Mouse (Mus musculus): ENCODE measurements around the gene Tagap. TPM values are rescaled to one million over a fixed set of nuclear protein-coding genes. Genes with fewer than 3 reads are reported as not detected.
"Not testable (repeated sequence)": the region's sequence is repeated elsewhere in the genome, so short reads cannot be mapped to it uniquely, and the experiment has no call there.

Gene Tagap
- polyA plus RNA-seq, 1 experiment from 2014 or later: 0.50 TPM

- H3K9ac ChIP-seq: no peak overlapping the region
- no peaks in the 10 kb centered on the region for H3K4me1 ChIP-seq (replicated peaks)
- H3K27me3 ChIP-seq: peaks cover 14% of the 10 kb centered on the region
- ATAC-seq (replicated peaks; ENCODE audit: insufficient number of reproducible peaks, insufficient read depth, low FRiP score, low read depth): no peak
- H3K4me3 ChIP-seq: no peak overlapping the region
- 45% methylated on average over 12 of the region's 12 CpGs for WGBS
- no peak overlapping the region for H3K4me2 ChIP-seq
- no peaks in the 10 kb centered on the region for H3K36me3 ChIP-seq
- H3K27ac ChIP-seq: no peak overlapping the region
- H3K9me3 ChIP-seq (replicated peaks): no peaks in the 10 kb centered on the region
Measured at GRCm38 (mm10) chr17:7916782-7917574, 8.8 kb upstream of the Tagap start.

- H3K27me3 ChIP-seq: peaks cover 14% of the 10 kb centered on the region
- WGBS: 74% methylated on average over 2 of the region's 2 CpGs
- no peaks in the 10 kb centered on the region for H3K9me3 ChIP-seq (replicated peaks)
- no peaks in the 10 kb centered on the region for H3K4me1 ChIP-seq (replicated peaks)
- H3K4me3 ChIP-seq: no peak overlapping the region
- no peak overlapping the region for H3K4me2 ChIP-seq
- no peaks in the 10 kb centered on the region for H3K36me3 ChIP-seq
- no peak overlapping the region for H3K27ac ChIP-seq
- H3K9ac ChIP-seq: no peak overlapping the region
- ATAC-seq (replicated peaks; ENCODE audit: insufficient number of reproducible peaks, insufficient read depth, low FRiP score, low read depth): no peak
Measured at GRCm38 (mm10) chr17:7918355-7918754, 7.4 kb upstream of the Tagap start.

GRCm38 (mm10) chr17:7919209-7919608 is 6.6 kb upstream of the Tagap start:
- 66% methylated on average over 2 of the region's 2 CpGs for WGBS
- ATAC-seq (replicated peaks; ENCODE audit: insufficient number of reproducible peaks, insufficient read depth, low FRiP score, low read depth): no peak
- peaks cover 10% of the 10 kb centered on the region for H3K27me3 ChIP-seq

GRCm38 (mm10) chr17:7922564-7922963 is 3.2 kb upstream of the Tagap start:
- H3K27ac ChIP-seq: no peak overlapping the region
- no peak overlapping the region for H3K9ac ChIP-seq
- no peak overlapping the region for H3K4me2 ChIP-seq
- 0 out of 2 replicates have a peak, but pooled peaks cover 6% of the 10 kb centered on the region for H3K4me1 ChIP-seq (replicated peaks)
- WGBS: 80% methylated on average over 5 of the region's 5 CpGs
- H3K36me3 ChIP-seq: no peaks in the 10 kb centered on the region
- H3K9me3 ChIP-seq (replicated peaks): no peaks in the 10 kb centered on the region
- peaks cover under 1% of the 10 kb centered on the region; the same call in 1 of the 2 replicates for H3K27me3 ChIP-seq
- no peak for ATAC-seq (replicated peaks; ENCODE audit: insufficient number of reproducible peaks, insufficient read depth, low FRiP score, low read depth)
- no peak overlapping the region for H3K4me3 ChIP-seq

More at GRCm38 (mm10) chr17:7919209-7919608, 6.6 kb upstream of the Tagap start:
- H3K4me3 ChIP-seq: no peak overlapping the region
- H3K36me3 ChIP-seq: no peaks in the 10 kb centered on the region
- no peak overlapping the region for H3K27ac ChIP-seq
- 0 out of 2 replicates have a peak, but pooled peaks cover 6% of the 10 kb centered on the region for H3K4me1 ChIP-seq (replicated peaks)
- H3K9me3 ChIP-seq (replicated peaks): no peaks in the 10 kb centered on the region
- H3K4me2 ChIP-seq: no peak overlapping the region
- H3K9ac ChIP-seq: no peak overlapping the region

GRCm38 (mm10) chr17:7924185-7924725 is 1.5 kb upstream of the Tagap start:
- H3K27me3 ChIP-seq: peaks cover 2% of the 10 kb centered on the region; the same call in 1 of the 2 replicates
- WGBS: 57% methylated on average over 13 of the region's 13 CpGs
- H3K27ac ChIP-seq: no peak overlapping the region
- H3K36me3 ChIP-seq: no peaks in the 10 kb centered on the region
- H3K4me2 ChIP-seq: no peak overlapping the region
- no peaks in the 10 kb centered on the region for H3K9me3 ChIP-seq (replicated peaks)
- H3K4me3 ChIP-seq: no peak overlapping the region
- no peak overlapping the region for H3K9ac ChIP-seq
- ATAC-seq (replicated peaks; ENCODE audit: insufficient number of reproducible peaks, insufficient read depth, low FRiP score, low read depth): no peak
- 0 out of 2 replicates have a peak, but pooled peaks cover 6% of the 10 kb centered on the region for H3K4me1 ChIP-seq (replicated peaks)

- no peak for ATAC-seq (replicated peaks; ENCODE audit: insufficient number of reproducible peaks, insufficient read depth, low FRiP score, low read depth)
- 66% methylated on average over 24 of the region's 24 CpGs for WGBS
- 0 out of 2 replicates have a peak, but pooled peaks cover 6% of the 10 kb centered on the region for H3K4me1 ChIP-seq (replicated peaks)
- no peaks in the 10 kb centered on the region for H3K9me3 ChIP-seq (replicated peaks)
- H3K27me3 ChIP-seq: peaks cover 2% of the 10 kb centered on the region; the same call in 1 of the 2 replicates
- no peak overlapping the region for H3K27ac ChIP-seq
- H3K4me3 ChIP-seq: no peak overlapping the region
- no peak overlapping the region for H3K4me2 ChIP-seq
- H3K9ac ChIP-seq: no peak overlapping the region
- no peaks in the 10 kb centered on the region for H3K36me3 ChIP-seq
Measured at GRCm38 (mm10) chr17:7927582-7928535, 2.1 kb downstream of the Tagap start.

GRCm38 (mm10) chr17:7928662-7929061 is 2.9 kb downstream of the Tagap start:
- no peaks in the 10 kb centered on the region for H3K36me3 ChIP-seq
- 0 out of 2 replicates have a peak, but pooled peaks cover 5% of the 10 kb centered on the region for H3K4me1 ChIP-seq (replicated peaks)
- no peak for ATAC-seq (replicated peaks; ENCODE audit: insufficient number of reproducible peaks, insufficient read depth, low FRiP score, low read depth)
- no peak overlapping the region for H3K4me2 ChIP-seq
- H3K27me3 ChIP-seq: peaks cover 2% of the 10 kb centered on the region; the same call in 1 of the 2 replicates
- H3K9me3 ChIP-seq (replicated peaks): no peaks in the 10 kb centered on the region
- WGBS: 82% methylated on average over 6 of the region's 6 CpGs
- no peak overlapping the region for H3K9ac ChIP-seq
- no peak overlapping the region for H3K27ac ChIP-seq
- no peak overlapping the region for H3K4me3 ChIP-seq

GRCm38 (mm10) chr17:7929279-7929678 is 3.5 kb downstream of the Tagap start:
- no peaks in the 10 kb centered on the region for H3K36me3 ChIP-seq
- no peaks in the 10 kb centered on the region for H3K9me3 ChIP-seq (replicated peaks)

GRCm38 (mm10) chr17:7931096-7931990 is 5.5 kb downstream of the Tagap start:
- WGBS: 75% methylated on average over 13 of the region's 13 CpGs
- no peak for ATAC-seq (replicated peaks; ENCODE audit: insufficient number of reproducible peaks, insufficient read depth, low FRiP score, low read depth)
- H3K27ac ChIP-seq: 0 out of 2 replicates have a peak overlapping the region, but pooled peaks have one; percentile 0
- no peak overlapping the region for H3K4me2 ChIP-seq
- no peak overlapping the region for H3K4me3 ChIP-seq
- H3K4me1 ChIP-seq (replicated peaks): no peaks in the 10 kb centered on the region
- H3K27me3 ChIP-seq: peaks cover 2% of the 10 kb centered on the region; the same call in 1 of the 2 replicates
- H3K9ac ChIP-seq: no peak overlapping the region
- no peaks in the 10 kb centered on the region for H3K9me3 ChIP-seq (replicated peaks)
- H3K36me3 ChIP-seq: no peaks in the 10 kb centered on the region

More at GRCm38 (mm10) chr17:7929279-7929678, 3.5 kb downstream of the Tagap start:
- Histone ChIP-seq H3K9ac (no peak overlapping the region), H3K4me1 (replicated peaks) (no peaks in the 10 kb centered on the region), H3K4me3 (no peak overlapping the region), H3K27me3 (peaks cover 2% of the 10 kb centered on the region; the same call in 1 of the 2 replicates), H3K4me2 (no peak overlapping the region), H3K27ac (no peak overlapping the region)
- no peak for ATAC-seq (replicated peaks; ENCODE audit: insufficient number of reproducible peaks, insufficient read depth, low FRiP score, low read depth)
- WGBS: 38% methylated on average over 8 of the region's 8 CpGs

- not testable (repeated sequence) for H3K9ac ChIP-seq; H3K4me3 ChIP-seq; H3K4me2 ChIP-seq; H3K4me1 ChIP-seq (replicated peaks); ATAC-seq (replicated peaks; ENCODE audit: insufficient number of reproducible peaks, insufficient read depth, low FRiP score, low read depth); H3K36me3 ChIP-seq; H3K27me3 ChIP-seq; H3K9me3 ChIP-seq (replicated peaks); H3K27ac ChIP-seq
- WGBS: 70% methylated on average over 7 of the region's 8 CpGs
Measured at GRCm38 (mm10) chr17:7932121-7932520, 6.3 kb downstream of the Tagap start.

All from heart, embryonic 15.5 days (tissue).